Mouse (Mus musculus): ENCODE results near the gene Gm28729. TPM values are rescaled to one million over a fixed set of nuclear protein-coding genes. Genes with fewer than 3 reads are reported as not detected.
"Not testable (repeated sequence)": the region's sequence is repeated elsewhere in the genome, so short reads cannot be mapped to it uniquely, and the experiment has no call there.

Gene Gm28729
- polyA plus RNA-seq, 2 experiments from 2014 or later = not detected

DNA sequence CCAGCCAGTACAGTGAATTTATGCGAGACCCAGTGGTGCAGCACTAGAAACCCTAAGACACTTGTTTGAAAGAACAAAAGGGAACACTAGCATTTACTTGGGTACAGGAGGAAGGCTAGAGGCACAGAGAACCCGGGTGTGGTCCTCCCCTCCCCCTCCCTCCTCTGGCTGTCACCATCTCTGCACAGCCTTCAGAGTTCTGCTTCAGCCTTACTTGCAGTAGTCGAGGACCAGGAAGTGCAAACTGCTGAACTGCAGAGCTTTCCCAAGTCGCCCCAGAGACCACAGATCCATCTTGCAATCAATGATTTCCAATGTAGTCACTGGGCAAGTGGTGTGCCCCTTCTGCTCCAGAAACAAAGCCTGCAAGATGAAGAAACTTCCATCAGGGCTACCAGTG, 7.6 kb downstream of the Gm28729 start:
- ATAC-seq = no peak

DNA sequence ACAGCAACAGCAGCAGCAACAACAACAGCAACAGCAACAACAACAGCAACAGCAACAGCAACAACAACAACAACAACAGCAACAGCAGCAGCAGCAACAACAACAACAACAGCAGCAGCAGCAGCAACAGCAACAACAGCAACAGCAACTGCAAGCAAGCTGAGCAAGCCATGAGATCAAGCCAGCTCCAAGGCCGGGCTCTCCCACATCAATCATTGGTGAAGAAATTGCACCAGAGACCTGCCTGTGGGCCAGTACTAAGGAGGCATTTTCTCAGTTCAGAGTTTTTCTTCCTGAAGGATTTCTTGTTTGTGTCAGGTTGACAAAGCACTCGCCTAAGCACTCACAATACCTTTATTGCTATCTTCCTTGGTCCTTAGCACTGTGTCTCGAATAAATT, 8.3 kb downstream of the Gm28729 start:
- no peak for ATAC-seq

DNA sequence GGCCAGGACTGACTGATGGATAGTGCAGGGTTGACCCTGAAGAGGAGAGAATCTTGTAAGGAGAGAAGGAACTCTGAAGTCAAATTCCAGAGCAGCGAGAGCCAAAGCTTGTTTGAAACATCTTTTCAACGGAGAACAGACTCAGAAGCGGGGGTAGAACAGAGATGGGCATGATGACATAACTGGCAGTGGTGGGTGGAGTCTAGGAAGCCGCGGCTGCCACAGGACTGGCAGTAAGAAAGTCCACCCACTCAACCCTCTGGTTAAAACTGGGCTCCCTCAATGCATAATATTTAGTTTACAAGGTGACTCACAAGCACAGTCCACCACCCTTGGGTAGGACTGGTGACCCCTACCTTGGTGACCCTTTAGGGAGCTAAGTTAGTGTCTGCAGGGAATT, 9.3 kb downstream of the Gm28729 start:
- peak; percentile 56 for ATAC-seq

DNA sequence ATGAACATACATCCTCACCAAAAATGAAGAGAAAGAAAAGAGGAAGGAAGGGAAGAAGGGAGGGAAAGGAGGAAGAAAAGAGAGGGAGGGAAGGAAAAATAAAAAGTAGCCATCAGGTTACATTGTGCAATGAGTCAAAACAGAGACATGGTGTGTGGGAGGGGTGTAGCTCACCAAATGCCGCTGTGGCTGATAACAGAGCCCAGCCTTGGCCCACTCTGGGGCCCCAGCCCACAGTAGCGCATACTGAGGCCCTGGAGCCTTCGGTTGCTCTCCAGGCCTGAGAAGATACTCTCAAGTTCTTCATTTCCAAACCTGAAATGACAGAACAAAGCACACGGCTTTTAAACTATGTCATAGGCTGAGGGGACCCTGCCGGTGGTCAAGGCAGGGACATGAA, 10.8 kb downstream of the Gm28729 start:
- ATAC-seq = no peak

DNA sequence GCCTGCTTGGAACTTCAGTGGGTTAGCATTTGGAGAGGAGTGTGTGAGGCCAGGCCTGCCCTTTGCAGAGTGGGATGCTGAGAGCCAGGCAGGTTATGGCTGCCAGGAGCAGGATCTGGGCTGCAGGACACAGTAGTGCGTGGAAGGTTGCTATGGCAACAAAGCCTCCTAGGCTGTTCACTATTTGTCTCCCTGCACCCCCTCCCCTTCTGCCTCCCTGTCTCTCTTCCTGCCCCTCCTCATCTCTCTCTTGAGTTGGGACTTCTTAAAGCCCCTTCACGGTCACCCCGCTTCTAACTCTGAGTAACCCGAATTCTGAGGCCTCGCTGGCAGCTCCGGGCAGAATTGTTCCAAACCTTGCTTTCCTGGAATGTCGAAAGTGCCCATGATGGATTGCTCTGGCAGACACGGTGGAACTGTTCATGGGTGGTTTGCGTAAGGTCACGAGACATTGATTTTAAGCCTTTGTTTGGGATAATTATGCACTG, 19.0 kb downstream of the Gm28729 start:
- ATAC-seq = no peak

DNA sequence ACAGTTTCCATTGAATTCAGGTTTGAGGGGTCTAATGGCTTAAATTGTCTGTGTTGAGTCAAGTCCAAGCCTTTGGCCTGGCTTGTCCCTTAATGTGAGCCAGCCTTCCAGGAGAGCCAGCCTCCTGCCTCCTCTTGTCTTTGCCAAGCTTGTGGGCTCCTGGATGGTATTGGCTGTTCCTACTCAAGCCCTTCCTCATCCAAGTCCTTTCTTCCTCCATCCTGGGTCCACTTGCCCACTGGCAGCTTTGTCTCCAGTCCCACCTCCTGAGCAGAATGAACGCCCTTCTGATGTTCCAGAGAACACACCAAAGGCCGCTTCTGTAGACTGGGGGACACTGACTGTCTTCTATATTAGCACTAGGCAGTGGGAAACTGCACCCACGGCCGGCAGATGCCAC, 19.9 kb downstream of the Gm28729 start:
- ATAC-seq = no peak

DNA sequence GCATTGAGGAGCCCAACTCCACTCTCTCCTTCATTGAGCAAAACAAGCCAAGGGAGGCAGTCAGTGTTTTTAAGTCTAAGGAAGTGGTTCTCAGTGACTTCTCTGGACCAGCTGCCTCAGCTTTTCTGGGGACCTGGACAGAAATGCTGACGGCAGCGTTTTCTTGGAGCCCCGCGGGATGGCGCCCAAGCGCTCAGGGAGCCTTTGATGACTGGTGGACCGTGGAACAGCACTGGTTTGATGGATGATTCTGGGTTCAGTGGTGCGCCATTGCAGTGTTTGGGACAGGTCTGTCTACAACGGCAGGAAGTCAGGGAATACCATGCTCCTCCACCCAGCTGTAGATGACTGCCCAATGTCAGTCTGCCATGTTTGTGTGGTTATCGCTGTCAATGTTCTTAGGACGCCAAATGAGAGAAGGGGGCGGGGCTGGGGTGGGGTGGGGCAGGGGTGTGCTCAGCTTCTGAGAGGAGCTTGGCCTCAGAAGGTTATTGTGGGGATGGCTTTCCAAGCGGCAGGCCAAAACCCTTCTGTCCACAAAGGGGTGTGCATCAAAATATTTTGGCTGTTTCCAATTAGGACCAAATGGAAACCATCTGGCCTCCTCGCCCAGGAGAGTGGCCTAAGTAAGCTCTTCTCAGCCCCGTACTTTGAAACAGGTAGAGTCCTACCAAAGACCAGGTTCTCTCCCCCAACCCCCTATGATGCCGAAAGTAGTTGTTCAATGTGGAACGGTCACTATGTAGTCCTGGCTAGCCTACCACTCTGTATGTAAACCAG, 20.8 kb downstream of the Gm28729 start:
- ATAC-seq = no peak

DNA sequence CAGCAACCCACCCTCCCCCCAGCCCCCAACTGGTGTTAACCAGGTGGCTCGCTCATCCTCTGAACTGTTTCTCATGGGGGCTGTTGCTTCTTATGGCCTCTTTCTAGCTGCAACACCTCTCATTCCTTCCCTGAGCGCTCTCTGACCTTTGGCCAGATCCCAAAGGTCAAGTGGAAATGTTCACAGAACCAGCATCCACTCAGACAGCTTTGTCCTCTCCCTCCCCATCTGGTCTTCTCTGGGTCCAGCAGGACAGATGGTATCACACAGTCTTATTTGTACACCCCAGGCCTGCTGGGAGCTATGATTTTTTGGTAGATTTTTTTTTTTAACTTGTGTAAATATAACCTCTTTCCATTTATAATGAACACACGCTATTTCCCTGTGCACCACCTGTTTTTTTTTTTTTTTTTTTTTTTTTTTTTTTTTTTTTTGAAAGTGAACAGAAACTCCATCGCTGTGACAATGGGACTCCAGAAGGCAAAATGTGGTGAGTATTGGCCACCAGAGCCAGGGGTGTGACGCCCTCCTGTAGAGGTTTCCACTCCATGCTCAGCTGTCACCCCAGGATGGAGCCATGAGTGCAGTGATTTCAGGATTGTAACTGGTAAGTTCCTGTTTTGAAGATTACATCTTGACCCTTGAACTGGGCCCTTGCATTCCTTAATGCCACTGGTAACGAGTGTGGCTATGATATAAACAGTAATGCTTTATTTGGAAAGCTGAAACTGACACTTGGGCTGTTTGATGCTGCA, 22.0 kb downstream of the Gm28729 start:
- ATAC-seq = no peak

DNA sequence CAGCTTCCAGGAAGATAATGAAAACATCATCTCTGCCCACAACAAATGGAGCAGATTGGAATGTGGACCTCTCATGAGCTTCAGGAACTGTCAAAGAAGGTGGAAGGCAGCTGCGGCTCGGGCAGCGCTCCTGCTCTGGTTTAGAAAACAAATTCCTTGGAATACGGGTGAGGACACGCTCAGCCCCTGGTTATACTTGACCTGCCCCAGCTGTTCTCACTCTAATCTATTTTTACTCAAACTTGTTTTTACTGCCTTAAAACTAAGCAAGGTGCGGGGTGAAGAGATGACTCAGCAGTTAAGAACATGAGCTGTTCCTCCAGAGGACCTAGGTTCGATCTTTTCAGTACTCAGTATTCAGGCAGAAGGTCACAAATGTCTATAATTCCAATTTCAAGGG, 23.8 kb downstream of the Gm28729 start:
- no peak for ATAC-seq

DNA sequence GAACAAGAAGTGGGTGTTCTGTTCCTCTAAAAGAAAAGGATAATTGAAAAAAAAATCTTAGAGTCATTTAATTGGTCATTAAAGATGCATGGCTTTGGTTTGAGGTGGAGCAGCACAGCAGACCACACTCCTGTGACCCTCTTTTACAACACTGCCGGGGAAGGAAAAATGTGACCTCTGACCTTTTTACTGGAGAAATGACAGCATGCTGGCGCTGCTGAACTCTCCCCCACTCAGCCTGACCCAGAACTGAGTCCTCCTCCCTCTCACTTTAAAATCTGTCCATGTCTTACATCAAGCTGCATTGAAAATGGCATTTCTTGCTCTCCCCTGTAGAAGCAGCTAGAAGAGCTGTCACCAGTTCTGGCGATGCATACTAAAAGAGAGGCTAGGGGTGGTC, 31.9 kb downstream of the Gm28729 start:
- ATAC-seq = no peak

DNA sequence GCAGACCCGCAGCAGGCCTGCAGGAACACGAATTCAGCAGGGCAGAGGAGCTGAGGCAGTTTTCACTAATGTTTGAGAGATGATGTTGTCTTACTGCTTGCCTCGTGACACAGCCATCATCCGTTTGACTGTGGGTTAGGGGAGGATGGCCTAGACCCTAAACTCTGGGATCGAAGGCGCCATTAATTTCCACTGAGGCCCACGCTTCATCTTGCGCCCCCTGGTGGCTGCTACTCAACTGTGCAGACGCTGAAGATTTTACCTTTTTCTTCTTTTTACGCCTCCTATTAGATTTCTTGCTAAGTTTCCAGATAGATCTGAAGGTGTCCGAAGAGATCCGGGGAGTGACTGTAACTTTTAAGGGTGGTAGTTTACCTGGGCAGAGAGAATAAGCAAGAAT, 33.3 kb downstream of the Gm28729 start:
- peak; percentile 80 for ATAC-seq

DNA sequence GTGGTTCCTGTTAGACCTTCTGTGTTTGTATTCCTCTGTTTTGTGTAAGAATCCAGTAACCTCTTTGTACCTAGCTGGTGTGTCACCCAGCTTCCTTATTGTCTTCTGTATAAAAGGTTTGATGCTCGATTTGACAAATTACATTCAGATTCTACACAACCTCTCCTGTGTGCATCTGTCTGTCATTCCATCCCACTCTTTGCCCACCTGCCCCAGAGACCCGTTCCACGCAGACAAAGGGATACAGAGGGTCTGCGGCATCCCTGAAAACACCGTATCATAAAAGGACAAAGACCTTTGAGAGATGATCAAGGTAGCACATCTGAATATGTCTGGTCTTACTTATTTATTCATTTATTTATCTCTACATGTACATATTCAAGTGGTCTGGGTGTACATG, 37.2 kb downstream of the Gm28729 start:
- not testable (repeated sequence) for ATAC-seq

DNA sequence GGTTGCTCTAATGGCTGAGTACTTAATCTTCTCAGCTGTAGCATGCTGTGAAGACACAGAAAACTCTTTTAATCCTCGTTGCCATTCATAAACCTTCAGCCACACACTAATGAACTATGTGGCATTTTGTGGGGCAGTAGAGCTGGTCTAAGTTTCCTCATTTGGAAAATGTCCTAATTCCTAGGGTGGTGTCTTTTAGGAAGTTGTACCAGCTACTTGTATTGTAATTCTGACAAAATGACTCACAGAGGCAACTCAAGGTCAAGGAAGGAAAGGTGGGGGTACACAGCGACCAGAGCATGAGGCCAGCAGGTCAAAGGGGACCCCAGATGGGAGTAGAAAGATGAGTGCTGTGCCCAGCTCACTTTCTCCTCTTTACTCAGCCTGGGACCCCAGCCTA, 41.4 kb downstream of the Gm28729 start:
- ATAC-seq = no peak

DNA sequence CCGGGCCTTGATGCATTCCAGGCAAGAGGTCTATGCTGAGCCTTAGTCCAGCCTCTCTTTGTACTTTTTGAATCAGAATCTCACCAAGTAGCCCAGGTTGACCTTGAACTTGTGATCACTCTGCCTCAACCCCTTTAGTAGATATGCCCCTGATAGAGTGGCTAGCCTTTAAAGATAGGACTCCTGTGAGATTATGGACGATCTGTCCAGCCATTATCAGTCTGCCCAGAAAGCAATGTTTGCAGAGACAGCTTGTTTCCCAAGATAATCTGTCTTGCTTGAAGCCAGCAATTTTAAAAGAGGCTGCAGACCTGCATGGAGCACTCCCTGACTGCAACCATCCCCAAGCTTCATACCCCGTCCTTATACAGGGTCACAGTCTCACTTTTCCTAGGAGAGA, 42.0 kb downstream of the Gm28729 start:
- ATAC-seq = no peak

DNA sequence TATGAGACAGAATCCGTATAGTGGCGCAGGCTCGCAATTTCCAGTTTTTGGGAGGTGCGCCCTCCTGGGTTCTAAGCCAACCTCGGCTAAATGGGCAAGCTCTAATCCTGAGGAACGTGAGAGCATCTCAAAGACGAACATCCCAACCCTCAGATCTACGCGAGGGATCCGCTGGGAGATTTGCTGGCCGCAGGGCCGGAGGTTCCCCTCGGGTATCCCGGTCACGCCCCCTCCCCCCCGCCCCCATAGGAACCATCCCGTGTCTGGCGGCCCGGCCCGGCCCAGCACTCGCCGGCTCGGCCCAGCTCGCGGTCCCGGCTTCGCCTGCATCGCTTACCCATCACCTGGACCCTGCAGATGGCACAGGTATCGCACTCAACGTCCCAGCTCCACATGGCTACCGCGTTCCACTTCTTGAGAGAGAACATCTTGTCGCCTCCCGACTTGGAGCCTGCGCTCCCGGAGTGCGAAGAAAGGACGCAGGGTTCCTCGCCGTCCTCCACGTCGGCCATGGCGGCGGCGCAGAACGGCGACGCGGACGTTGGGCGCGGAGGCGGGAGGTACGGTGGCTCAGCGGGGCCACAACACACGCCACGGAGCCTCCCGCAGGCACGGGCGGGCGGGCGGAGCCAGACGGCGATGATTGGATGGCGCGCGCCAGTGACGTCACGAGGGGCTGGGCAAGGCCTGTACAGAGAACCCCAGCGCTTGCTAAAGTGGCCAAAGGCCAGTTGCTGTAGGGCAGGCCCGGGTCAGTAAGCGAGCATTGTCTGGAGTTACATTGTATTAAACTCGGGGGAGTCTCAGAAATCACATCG, 46.8 kb downstream of the Gm28729 start, which contains the start of gene Rnf7:
TSS of gene Rnf7 (minus strand) at position 605 of the 818 bp plus-strand sequence.
- ATAC-seq = peak; percentile 97

DNA sequence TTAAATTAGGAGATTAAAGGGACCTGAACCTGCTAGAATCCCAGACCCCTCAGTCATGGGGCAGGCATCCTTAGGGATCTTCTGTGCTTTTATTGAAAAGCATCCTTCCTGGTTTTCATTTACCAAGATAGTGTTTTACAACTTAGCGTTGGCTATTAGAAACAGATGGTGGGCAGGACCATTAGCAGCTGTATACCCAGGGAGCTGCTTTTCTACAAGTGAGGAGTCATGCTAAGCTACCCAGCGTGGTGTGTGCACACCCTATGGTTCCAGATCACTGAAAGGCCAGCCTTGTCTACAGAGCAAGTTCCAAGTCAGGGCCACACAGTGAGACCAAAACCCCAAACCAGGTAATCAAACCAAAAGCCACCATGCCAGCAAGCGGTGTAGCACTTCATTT, 52.7 kb downstream of the Gm28729 start:
- no peak for ATAC-seq

DNA sequence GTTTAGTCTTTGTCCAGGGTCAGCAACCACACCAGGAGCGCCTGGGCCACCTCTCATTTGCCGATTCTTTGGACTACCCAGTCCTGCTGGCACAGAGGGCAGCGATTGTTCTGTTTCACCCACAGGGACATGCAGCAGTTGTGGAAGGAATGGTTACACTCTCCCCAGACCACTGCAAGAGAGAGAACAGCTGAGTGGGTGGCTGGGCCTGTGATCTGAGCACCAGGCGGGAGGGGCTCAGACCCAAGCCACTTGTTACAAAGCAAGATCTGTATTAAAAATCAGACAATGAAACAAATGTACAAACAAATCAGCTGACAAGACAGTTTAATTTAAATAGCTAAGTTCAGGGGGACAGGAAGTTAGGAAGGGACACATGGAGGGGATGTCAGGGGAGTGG, 53.4 kb downstream of the Gm28729 start:
- not testable (repeated sequence) for ATAC-seq

DNA sequence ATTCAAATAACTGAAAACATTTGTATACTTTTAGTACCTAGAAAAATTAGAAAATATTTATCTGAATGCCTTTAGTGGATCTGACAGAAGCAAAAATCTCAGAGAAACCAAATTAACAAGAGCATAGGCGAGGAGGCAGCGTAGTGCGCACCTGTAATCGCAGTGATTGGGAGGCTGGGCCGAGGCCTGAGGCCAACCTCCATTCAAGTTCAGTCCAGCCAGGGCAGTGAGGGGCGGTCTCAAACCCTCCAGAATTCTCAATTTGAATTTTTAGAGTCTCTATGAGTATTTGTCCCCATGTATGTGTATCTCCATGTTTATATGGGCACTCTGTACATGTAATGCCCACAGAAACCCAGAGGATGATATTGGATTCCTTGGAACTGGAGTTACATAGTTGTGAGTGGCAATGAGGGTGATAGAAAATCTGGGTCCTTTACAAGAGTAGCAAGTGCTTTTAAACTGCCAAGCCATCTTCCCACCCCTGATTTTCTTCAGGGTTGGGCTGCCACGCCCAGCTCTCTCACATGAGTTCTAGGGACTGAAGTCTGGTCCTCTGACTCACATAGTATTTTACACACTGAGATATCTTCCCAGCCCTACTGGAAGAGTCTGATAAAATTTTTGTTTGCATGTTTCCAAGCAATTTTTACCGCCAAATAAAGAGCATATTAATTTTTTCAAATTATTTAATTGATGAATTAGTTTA, 54.6 kb downstream of the Gm28729 start:
- no peak for ATAC-seq

DNA sequence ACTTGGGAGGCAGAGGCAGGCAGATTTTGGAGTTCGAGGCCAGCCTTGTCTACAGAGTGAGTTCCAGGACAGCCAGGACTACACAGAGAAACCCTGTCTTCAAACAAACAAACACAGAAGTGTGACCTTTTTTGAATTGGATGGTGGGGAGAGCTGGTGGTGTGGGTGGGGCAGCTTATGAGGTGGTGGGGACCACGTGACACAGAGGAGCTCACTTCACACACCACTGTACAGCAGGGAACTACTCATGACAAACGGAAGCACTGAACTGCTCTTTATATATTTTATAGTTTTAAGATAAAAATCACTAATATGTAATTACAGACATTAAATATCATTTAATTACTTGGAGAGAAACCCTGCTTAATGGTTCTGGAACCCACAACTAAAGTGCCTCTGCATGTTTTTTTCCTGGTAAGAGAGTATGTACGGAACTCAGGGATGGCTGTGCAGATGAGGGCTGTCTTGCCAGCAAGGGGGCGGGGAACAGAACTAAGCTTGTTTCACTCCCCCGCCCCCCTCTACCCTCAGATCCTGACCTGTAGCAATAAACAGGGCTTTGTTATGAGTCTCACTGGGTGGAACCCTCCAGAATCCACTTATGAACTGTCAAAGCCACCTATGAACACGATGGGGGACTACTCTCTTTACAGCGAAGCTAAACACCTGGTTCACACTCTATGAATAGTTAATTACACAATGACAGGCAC, 55.4 kb downstream of the Gm28729 start:
- no peak for ATAC-seq

DNA sequence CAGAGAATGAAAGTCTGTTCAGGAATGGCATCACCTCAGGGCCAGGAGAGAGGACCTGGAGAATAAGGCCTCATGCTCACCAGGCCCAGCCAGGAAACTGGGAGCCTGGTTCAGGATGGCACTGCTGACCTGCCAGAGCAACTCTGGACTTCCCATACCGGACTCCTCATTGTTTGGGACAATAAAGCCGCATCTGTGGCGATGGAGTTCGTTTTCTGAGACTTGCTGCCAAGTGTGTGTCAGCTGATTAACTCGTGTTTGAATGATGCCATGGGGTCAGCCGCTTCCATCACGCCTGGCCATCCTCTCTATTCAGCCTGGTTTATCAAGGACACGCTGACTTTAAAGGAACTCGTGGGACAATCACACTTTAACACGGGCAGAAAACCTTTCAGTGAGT, 61.4 kb downstream of the Gm28729 start:
- ATAC-seq = no peak

DNA sequence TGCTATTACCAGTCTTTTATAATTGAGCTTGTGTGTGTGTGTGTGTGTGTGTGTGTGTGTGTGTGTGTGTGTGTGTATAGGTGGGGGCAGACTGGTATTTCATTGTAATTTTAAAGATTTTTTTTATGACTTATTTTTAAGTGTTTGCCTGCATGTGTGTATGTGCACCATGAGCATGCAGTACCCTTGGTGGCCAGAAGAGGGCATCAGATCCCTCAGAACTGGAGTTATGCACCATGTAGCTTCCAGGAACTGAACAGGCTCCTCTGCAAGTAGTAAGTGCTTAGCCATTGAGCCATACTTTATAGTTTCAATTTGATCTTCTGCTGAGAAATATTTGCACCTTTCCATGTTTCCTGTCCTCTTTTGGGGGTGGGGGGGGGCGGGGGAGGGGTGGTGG, 63.5 kb downstream of the Gm28729 start:
- no peak for ATAC-seq

All from CD4-positive, CD25-positive, alpha-beta regulatory T cell, adult 4 months (primary cell).